Mouse (Mus musculus): Measurements from ENCODE around the gene Vps36. TPM values are rescaled to one million over a fixed set of nuclear protein-coding genes. Genes with fewer than 3 reads are reported as not detected.

Vps36 gene
- total and polyA plus RNA-seq, 3 experiments = 21.7 to 27.9 TPM; not detected in 1

- H3K27ac ChIP-seq (ENCODE audit: control insufficient read depth, low read depth, low read length) = no peak overlapping the region
- no peaks in the 10 kb centered on the region for H3K79me2 ChIP-seq (ENCODE audit: control insufficient read depth, insufficient read depth, low read length, poor library complexity)
- TF ChIP-seq MAFK (IDR thresholded peaks at IDR 0.05; ENCODE audit: borderline replicate concordance, low read depth, low read length) (no peak), CHD1 (IDR thresholded peaks at IDR 0.05; ENCODE audit: low read depth, low read length) (no peak), CHD2 (IDR thresholded peaks at IDR 0.05; ENCODE audit: low read length) (no peak), NELFE (IDR thresholded peaks at IDR 0.05; ENCODE audit: low read depth, low read length) (no peak)
- H3K9ac ChIP-seq (ENCODE audit: control insufficient read depth, low read depth, low read length, poor library complexity, severe bottlenecking) = no peak overlapping the region
- H3K36me3 ChIP-seq (ENCODE audit: control insufficient read depth in 1 of 2, insufficient read depth in 2 of 2, low read length in 2 of 2) = peaks cover 0 to 3% of the 10 kb centered on the region in 2 experiments; a peak in 2 of 4 replicates
- H3K4me3 ChIP-seq (ENCODE audit: control insufficient read depth in 1 of 2, insufficient read depth in 1 of 2, low read depth in 2 of 2, low read length in 2 of 2) = no peak overlapping the region
- peaks cover 0 to 5% of the 10 kb centered on the region in 2 experiments; a peak in 2 of 4 replicates for H3K4me1 ChIP-seq (ENCODE audit: control insufficient read depth in 1 of 2, insufficient read depth in 2 of 2, low read length in 2 of 2)
- no peaks in the 10 kb centered on the region for H3K27me3 ChIP-seq (ENCODE audit: control insufficient read depth in 1 of 2, insufficient read depth in 2 of 2, low read length in 2 of 2)
- H3K9me3 ChIP-seq (replicated peaks; ENCODE audit: insufficient read depth, low read length) = no peaks in the 10 kb centered on the region
- no peak for DNase-seq (ENCODE audit: low read depth, low spot score)
These were observed 28.2 kb upstream of the Vps36 start for GRCm38 (mm10) chr8:22164431-22164830.

GRCm38 (mm10) chr8:22165251-22166079 is 27.1 kb upstream of the Vps36 start:
- Histone ChIP-seq H3K27ac (ENCODE audit: control insufficient read depth, low read depth, low read length) (peak overlapping the region; percentile 55), H3K9me3 (replicated peaks; ENCODE audit: insufficient read depth, low read length) (no peaks in the 10 kb centered on the region), H3K79me2 (ENCODE audit: control insufficient read depth, insufficient read depth, low read length, poor library complexity) (no peaks in the 10 kb centered on the region), H3K9ac (ENCODE audit: control insufficient read depth, low read depth, low read length, poor library complexity, severe bottlenecking) (peak overlapping the region; percentile 78), H3K36me3 (ENCODE audit: control insufficient read depth in 1 of 2, insufficient read depth in 2 of 2, low read length in 2 of 2) (peaks cover 0 to 3% of the 10 kb centered on the region in 2 experiments; a peak in 2 of 4 replicates), H3K4me3 (ENCODE audit: control insufficient read depth in 1 of 2, insufficient read depth in 1 of 2, low read depth in 2 of 2, low read length in 2 of 2) (peak overlapping the region; percentile 76 to 89), H3K27me3 (ENCODE audit: control insufficient read depth in 1 of 2, insufficient read depth in 2 of 2, low read length in 2 of 2) (no peaks in the 10 kb centered on the region), H3K4me1 (ENCODE audit: control insufficient read depth in 1 of 2, insufficient read depth in 2 of 2, low read length in 2 of 2) (peaks cover 0 to 5% of the 10 kb centered on the region in 2 experiments; a peak in 2 of 4 replicates)
- TF ChIP-seq MXI1 (IDR thresholded peaks at IDR 0.05; ENCODE audit: low read depth, low read length) = peak; percentile 25; the same call in 1 of the 2 replicates
- TF ChIP-seq SIN3A (IDR thresholded peaks at IDR 0.05; ENCODE audit: low read length) = no peak
- no peak for TF ChIP-seq TCF12 (IDR thresholded peaks at IDR 0.05; ENCODE audit: low read depth, low read length)
- TF ChIP-seq ZMIZ1 (IDR thresholded peaks at IDR 0.05; ENCODE audit: low read depth, low read length) = 0 out of 2 replicates have a peak, but pooled peaks have one; percentile 2
- no peak for TF ChIP-seq MYC (IDR thresholded peaks at IDR 0.05; ENCODE audit: low read depth, low read length)
- TF ChIP-seq KAT2A (conservative IDR thresholded peaks at IDR 0.05; ENCODE audit: low read depth, low read length) = no peak
- no peak for TF ChIP-seq CHD2 (IDR thresholded peaks at IDR 0.05; ENCODE audit: low read length)
- TF ChIP-seq USF2 (IDR thresholded peaks at IDR 0.05; ENCODE audit: borderline replicate concordance in 1 of 2, insufficient read depth in 1 of 2, low read depth in 1 of 2, low read length in 2 of 2) = no peak
- peak; percentile 19; the same call in 1 of the 2 replicates for TF ChIP-seq MAX (IDR thresholded peaks at IDR 0.05; ENCODE audit: low read length)
- TF ChIP-seq RCOR1 (IDR thresholded peaks at IDR 0.05; ENCODE audit: low read depth, low read length) = no peak
- no peak for TF ChIP-seq CTCF (IDR thresholded peaks at IDR 0.05 in 2 of 3, conservative IDR thresholded peaks at IDR 0.05 in 1 of 3; ENCODE audit: control insufficient read depth in 1 of 3, insufficient read depth in 1 of 3, low read depth in 2 of 3, low read length in 3 of 3, poor library complexity in 1 of 3, severe bottlenecking in 1 of 3)
- TF ChIP-seq NELFE (IDR thresholded peaks at IDR 0.05; ENCODE audit: low read depth, low read length) = no peak; the same call in 1 of the 2 replicates
- DNase-seq (ENCODE audit: low read depth, low spot score) = no peak

All from MEL (cell line).